Mouse (Mus musculus): ENCODE data around the gene Pcolce.
A peak's percentile ranks its signal among the peaks of the same experiment; 100 is the strongest.

Gene Pcolce

DNA sequence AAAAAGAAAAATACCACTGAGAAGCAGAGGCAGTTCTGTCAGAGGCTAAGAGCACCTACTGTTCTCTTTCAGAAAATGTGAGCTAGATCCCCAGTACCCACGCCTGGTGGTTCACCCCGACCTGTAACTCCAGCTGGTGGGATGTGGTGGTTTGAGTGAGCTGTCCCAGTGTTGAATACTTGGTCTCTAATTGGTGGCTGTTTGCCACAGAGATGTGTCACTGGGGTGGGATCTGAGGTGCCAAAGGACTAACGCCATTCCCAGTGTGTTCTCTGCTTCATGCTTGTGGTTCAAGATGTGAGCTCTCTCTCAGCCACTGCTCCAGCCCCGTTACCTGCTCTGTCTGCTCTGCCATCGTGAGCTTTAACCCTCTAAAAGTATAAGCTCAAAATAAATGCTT, 23.1 kb downstream of the Pcolce start:
- no peak for DNase-seq

DNA sequence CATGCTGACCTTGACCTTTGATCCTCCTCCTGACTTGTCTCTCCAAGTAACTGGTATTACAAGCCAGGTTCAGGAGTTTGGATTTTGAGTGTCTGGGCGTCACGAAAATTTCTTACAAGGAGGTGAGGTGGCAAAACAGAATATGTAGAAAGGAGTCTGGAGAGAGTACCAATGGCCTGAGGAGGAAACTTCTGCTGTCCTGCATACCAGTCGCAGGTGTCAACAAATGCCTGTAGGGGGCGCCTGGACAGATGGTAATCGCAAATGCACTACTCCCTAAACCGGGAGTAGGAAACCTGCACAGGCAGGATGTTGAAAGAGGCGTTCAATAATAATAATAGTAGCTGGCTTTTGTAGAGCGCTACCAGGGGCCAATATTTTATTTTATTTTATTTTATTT, 28.6 kb downstream of the Pcolce start:
- DNase-seq = peak; percentile 90 to 93

DNA sequence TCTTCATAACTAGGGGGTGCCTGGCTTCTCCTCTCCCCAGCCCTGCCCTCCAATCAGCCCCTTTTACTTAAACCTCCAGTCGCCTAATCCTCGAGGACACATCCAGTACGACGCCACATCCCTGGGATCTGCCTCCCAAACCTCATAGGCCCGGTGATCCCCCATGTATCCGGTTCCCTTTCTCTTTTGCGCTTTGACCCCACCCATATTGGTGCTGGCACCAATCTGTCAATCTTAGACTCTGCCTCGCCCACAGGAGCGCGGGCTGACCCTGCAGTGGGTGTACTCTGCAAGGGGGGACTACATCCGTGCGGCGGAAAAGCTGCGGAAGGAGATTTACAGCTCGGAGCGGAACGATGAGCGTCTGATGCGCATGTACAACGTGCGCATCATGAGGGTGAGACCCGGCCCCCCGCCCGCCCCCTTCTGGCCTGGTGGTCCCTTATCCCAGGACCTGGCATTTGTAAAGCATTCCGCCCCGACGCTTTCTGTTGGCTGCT, 29.9 kb downstream of the Pcolce start:
- DNase-seq = peak; percentile 82 to 86

DNA sequence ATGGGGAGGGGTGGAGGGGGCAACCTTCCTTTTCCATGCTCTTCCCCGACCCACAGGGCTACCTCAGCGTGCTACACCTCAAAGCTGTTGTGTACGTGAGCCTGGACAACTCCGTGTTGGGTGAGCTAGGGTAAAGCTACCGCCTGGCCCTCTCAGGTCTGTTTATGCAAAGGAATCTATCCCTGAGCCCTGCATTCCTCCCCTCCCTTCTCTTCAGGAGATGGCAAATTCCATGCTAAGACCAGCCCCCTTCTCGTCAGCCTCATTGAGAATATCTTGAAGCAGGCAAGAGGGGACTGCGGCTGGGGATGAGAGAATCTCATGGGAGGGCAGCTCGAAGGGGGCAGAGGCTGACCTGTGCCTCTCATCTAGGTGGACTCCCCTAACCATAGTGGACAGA, 30.9 kb downstream of the Pcolce start:
- DNase-seq = no peak

DNA sequence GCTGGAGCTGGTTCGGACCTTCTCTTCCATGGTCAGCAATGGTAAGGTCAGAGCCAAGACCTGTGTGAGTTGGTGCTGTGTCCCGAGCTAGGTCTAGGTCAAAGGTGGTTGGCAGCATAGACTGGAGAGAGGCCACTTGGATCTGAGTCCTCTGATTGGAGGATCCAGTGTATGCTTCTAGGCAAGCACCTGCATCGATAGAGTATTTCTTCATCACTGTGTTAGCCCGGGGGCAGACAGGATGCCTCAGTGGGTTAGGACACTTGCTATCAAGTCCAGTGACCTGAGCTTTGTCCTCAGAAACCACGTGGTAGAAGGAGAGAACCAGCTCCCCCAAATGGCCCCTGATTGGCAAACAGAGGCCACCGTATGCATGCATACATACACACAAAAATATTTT, 33.3 kb downstream of the Pcolce start:
- no peak for DNase-seq

DNA sequence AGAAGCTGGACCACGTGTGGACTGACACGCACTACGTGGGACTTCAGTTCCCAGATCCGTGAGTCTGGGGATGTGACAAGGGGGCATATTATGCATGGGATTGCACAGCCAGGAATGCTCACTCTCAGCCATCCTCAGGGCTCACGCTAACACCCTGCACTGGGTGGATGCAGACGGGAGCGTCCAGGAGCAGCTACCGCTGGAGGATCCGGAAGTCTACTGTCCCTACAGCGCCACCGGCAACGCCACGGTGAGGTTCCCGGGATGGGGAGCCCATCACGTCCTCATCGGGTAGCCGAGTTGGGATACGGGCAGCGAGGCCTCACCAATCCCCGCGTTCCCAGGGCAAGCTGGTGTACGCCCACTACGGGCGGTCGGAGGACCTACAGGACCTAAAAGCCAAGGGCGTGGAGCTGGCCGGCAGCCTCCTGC, 39.1 kb downstream of the Pcolce start:
- peak; percentile 74 to 75 for DNase-seq

DNA sequence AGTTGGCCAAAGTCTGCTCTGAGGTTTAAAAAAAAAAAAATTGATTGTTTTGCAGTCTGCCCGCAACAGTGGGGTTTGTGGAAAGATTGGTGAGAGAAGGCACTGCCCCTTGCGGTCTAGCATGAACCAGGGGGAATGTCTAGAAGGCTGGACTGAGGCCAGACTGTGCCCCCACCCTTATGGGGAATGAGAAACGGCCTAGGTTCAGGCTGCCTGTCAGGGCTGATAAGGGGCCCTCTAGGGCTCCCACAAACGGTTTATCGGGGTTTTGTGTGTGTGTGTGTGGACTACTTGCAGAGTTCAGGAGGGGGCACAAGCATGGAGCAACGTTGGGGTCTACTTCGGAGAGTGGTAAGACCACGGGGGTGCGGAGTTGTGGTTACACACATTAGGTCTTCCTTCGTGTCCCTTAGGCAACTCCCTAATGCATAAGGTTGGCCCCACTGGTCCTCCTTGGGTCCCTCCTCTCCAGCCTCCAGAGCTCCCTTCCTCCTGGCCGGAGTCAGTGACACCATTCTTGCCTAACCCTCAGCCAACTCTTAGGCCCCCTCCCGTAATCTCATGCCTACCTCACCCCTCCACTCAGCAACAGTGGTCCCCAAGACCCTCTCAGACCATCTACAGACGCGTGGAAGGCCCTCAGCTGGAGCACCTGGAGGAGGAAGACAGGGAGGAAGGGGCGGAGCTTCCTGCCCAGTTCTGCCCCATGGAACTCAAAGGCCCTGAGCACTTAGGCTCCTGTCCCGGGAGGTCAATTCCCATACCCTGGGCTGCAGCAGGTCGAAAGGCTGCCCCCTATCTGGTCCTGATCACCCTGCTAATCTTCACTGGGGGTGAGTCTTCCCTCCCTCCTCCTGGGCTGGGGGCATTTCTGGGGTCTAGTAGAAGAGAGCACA, 42.6 kb downstream of the Pcolce start:
- DNase-seq = no peak

DNA sequence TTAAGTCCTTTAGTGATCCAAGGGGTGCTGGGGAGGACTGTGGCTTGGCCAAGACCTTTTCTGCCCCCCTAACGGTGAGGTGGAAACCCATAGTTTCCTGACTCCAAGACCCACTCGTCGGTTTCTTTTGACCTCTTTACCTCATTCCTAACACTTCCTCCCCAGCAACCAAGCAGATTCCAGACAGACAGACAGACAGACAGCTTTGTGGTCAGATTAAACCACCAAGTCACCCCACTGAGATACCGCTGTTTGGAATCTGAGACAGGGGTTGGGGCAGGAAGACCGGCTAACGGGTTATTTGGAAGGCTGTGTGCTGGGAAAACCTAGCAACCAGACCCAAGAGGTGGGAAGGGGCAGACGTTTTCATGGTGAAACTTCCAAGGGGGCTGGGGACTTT, 43.4 kb downstream of the Pcolce start:
- DNase-seq = no peak

DNA sequence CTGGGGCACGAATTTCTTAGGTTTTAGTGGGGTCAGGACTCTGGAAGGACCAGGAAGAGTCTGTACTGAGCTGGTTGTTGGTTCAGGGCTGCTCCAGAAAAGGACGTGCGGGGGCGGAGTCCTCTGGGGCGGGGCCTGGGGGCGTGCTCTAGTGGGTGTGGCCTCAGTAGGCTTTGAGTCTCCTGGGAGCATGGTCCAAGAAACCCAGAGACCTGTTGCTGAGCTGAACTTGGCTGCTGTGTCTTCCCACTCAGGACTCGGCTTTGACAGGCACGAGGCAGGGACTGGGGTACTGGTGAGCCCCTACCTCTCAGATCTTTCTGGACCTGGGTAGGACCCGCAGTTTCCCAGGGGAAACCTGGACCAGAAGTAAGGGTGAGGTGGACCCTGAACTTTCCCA, 43.9 kb downstream of the Pcolce start, which contains the start of gene Tfr2:
TSS of gene Tfr2 (plus strand) at position 176 of the 400 bp plus-strand sequence.
- DNase-seq = no peak

DNA sequence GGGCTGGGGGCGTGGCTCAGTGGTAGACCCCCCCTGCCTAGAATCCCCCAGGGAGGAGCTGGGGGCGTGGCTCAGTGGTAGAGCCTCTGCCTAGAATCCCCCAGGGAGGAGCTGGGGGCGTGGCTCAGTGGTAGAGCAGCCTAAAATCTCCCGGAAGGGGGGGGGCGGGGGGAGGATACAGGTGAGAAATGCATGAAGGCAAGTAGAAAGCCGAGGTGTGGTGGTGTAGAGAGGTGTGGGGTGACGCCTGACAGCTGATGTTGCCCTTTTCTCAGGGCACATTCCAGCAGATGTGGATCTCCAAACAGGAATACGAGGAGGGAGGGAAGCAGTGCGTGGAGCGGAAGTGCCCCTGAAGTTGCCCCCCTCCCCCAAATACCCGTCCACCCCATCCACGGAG, 44.6 kb downstream of the Pcolce start:
- DNase-seq = no peak

DNA sequence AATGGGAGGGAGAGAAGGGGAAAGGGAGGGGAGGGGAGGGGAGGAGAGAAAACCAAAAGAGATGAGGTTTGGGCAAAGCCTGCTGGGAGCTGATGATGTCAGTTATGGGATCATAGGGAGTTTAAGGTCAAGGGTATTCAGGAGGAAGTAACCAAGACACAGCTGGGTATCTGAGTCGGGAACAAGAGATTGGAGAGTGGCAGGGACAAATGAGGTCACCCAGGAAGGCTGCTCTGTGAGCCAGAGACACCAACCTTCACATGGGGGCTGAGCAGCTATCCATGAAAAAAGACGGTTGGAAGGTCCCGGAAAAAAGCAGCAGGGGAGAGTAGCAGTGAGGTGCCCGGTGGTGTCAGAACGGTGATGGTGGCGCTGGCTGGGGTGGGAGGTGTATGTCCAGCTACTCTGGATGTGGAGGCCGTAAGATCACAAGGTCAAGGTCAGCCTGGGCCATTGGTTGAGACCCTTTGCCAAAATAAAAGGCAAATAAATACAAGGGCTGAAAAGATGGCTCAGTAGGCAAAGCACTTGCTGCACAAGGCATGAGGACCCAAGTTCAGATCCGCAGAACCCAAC, 45.3 kb downstream of the Pcolce start:
- no peak for DNase-seq

DNA sequence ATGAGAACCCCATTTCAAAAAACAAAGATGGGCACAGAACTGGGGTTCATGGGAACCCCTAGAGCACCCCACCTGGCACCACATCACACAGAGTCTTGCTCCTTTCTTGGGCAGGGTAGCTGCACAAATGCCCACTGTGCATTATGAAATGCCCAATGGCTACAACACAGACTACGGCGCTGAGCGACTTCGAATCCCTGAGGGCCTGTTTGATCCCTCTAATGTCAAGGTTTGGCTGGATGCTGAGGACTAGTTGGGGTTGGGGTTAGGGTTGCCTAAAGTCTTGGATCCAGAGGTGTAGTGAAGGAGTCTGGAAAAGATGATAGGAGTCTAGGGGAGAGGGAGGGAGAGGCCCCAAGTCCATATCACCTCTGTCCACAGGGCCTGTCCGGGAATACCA, 47.2 kb downstream of the Pcolce start:
- no peak for DNase-seq

DNA sequence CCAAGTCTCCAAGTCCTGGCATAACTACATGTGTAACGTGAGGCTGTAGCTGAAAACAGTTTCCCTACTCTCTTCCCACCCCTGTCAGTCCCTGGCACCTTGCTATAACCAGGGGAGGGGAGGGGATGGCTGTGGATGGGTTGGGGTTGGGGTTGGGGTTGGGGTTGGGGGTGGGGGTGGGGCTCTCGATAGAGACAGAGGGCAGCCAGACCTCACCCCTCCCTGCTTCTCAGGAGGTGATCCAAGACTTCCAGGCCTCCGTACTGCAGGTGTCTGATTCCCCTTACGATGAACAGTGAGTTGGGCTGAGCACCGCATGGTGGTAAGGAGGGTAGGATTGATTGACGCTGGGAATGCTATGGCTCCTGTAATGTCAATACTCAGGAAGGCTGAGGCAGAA, 47.8 kb downstream of the Pcolce start:
- no peak for DNase-seq

DNA sequence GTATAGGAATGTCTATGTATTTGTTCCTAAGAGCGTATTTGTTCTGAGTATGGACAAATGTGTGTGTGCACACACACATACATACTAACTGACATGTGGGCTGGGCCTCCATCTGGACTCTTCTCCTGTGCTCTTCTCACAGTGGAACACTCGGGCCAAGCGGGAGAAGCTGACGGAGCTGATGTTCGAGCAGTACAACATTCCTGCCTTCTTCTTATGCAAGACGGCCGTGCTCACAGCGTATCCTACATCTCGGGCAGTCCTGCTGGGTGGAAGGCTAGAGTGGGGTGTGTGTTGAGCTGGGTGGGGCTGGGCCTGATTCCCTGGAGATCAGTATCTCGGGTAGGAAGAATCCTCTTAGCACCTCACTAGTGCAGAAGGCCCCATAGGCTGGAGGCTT, 50.6 kb downstream of the Pcolce start:
- no peak for DNase-seq

DNA sequence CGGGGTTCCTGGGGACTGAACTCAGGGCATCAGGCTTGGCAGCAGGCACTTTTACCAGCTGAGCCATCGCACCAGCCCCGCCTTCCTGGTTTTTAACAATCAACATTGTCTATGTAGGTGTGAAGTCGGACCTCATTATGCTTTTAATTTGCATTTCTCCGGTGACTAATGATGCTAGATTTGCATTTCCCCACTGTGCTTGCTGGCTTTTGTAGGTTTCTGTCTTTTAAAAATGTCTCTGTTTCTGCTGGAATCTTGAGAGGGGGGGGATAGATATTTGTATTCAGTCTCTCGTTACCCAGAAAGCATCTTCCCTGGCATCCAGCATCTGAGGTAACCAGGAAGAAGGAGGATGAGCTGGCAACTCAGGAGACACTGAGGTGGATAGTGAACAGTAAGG, 52.0 kb downstream of the Pcolce start:
- no peak for DNase-seq
